Mouse (Mus musculus) ES-Bruce4 (cell line): ENCODE results near the gene Uvrag. TPM values are rescaled to one million over a fixed set of nuclear protein-coding genes. Genes with fewer than 3 reads are reported as not detected.

Experiments
- H3K27ac ChIP-seq: 2 replicates; pipeline ENCODE4 v1.5.1; 2012; ENCODE audit warnings: low read length, inconsistent platforms; ENCODE audit not compliant: insufficient read depth
- H3K27me3 ChIP-seq: 2 replicates; pipeline ENCODE4 v1.6.1; 2012; ENCODE audit warnings: mild to moderate bottlenecking, low read length, inconsistent platforms; ENCODE audit not compliant: control insufficient read depth, poor library complexity, insufficient read depth, severe bottlenecking
- H3K36me3 ChIP-seq: 2 replicates; pipeline ENCODE4 v1.6.1; 2012; ENCODE audit warnings: inconsistent platforms, mild to moderate bottlenecking, low read length, moderate library complexity; ENCODE audit not compliant: control insufficient read depth, poor library complexity, insufficient read depth, severe bottlenecking
- H3K4me1 ChIP-seq: one replicate; pipeline ENCODE4 v1.8.1; 2011; ENCODE audit warnings: low read length; ENCODE audit not compliant: control insufficient read depth, insufficient read depth
- H3K4me3 ChIP-seq: 2 replicates; pipeline ENCODE4 v1.5.1; 2011; ENCODE audit warnings: low read depth, mild to moderate bottlenecking, low read length
- H3K9ac ChIP-seq: 2 replicates; pipeline ENCODE4 v1.6.1; 2012; ENCODE audit warnings: low read depth, mild to moderate bottlenecking, inconsistent platforms; ENCODE audit not compliant: poor library complexity, severe bottlenecking
- H3K9me3 ChIP-seq: replicated peaks from 2 replicates; pipeline ENCODE4 v1.6.1; 2012; ENCODE audit warnings: mild to moderate bottlenecking, low read length, inconsistent platforms; ENCODE audit not compliant: control insufficient read depth, poor library complexity, insufficient read depth, severe bottlenecking
- CTCF ChIP-seq: IDR thresholded peaks from one replicate; pipeline ENCODE4 v1.8.1; 2011; ENCODE audit warnings: low read depth, low read length
- EP300 ChIP-seq: IDR thresholded peaks from 2 replicates; pipeline ENCODE4 v1.6.1; 2011; ENCODE audit warnings: low read depth, low read length; ENCODE audit not compliant: insufficient read depth
- POLR2A ChIP-seq: IDR thresholded peaks from one replicate; pipeline ENCODE4 v1.8.1; 2011; ENCODE audit warnings: low read length; ENCODE audit not compliant: insufficient read depth
- polyA plus RNA-seq: library from polyadenylated mRNA; stranded (reverse); fragments of >200 nt; gene quantifications from 2 replicates; pipeline ENCODE4 v1.2.4, GENCODE M21; 2011; ENCODE audit warnings: low read depth; ENCODE audit not compliant: missing spikeins, insufficient read depth, insufficient read length

Gene Uvrag
- polyA plus RNA-seq, 1 experiment: 16.9 TPM

DNA sequence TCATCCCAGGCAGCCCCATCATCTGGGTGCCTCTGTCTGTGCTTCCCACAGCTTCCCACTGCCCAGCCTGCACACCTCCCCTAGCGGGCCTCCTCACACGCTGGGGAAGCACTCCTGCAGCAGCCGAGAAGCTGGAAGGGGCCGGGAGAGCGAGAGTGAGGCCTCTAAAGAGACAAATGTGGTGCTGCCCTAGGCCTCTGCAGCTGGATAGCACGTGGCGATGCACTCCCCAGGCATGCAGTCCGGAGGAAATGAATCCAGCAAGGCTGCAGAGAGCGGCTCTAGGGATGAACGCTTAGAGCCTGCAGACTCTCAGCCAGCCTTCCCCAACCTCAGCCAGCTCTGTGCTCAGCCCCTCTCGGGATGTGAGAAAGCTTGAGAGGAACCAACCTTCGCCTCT, 270.1 kb downstream of the Uvrag start:
- TF ChIP-seq CTCF: no peak
- TF ChIP-seq POLR2A: no peak
- TF ChIP-seq EP300: no peak
- H3K4me1 ChIP-seq: no peaks in the 10 kb centered on the region
- H3K4me3 ChIP-seq: no peak overlapping the region
- no peaks in the 10 kb centered on the region for H3K9me3 ChIP-seq
- no peak overlapping the region for H3K27ac ChIP-seq
- no peaks in the 10 kb centered on the region for H3K27me3 ChIP-seq
- no peaks in the 10 kb centered on the region for H3K36me3 ChIP-seq
- H3K9ac ChIP-seq: no peak overlapping the region

DNA sequence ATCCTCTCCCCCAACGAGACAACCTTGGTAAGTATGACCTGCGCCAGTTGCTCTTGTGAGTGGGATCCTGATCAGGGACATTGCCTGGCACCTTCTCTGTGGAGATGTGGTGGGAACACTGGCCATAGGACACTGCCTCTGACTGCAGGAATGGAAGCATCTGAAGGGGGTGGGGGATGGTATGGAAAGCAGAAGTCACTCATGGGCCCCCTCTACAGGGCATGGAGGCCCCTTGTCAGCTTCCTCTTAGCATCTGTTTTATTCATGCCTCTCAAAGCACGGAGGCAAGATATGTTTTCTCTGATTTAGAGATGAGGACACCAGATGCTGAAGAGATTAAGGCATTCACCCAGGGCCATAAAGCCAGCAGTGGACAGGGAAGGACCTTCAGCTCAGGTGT, 271.9 kb downstream of the Uvrag start:
- Histone ChIP-seq H3K36me3 (no peaks in the 10 kb centered on the region), H3K27me3 (no peaks in the 10 kb centered on the region), H3K9ac (no peak overlapping the region), H3K4me1 (no peaks in the 10 kb centered on the region), H3K4me3 (no peak overlapping the region), H3K9me3 (no peaks in the 10 kb centered on the region), H3K27ac (no peak overlapping the region)
- TF ChIP-seq EP300 (no peak), CTCF (peak; percentile 9), POLR2A (no peak)

DNA sequence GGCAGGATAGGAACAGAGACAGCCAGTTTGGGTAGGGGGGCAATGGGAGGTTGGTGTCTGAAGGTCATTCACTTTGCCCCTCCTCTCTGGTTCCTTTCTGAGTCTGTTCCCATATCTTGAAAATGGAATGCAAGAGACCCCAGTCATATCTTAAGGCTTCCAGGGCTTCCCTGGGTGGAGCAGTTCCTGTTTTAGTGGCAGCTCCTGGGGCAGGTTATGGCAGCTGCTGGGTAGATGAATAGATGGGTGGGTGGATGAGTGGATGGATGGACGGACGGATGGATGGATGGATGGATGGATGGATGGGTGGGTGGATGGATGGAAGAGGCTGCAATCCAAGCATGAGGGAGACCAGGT, 273.2 kb downstream of the Uvrag start:
- Histone ChIP-seq H3K4me1 (no peaks in the 10 kb centered on the region), H3K27me3 (no peaks in the 10 kb centered on the region), H3K36me3 (no peaks in the 10 kb centered on the region), H3K9me3 (no peaks in the 10 kb centered on the region), H3K9ac (no peak overlapping the region), H3K27ac (no peak overlapping the region), H3K4me3 (no peak overlapping the region)
- no peak for TF ChIP-seq EP300
- TF ChIP-seq POLR2A: no peak
- no peak for TF ChIP-seq CTCF

DNA sequence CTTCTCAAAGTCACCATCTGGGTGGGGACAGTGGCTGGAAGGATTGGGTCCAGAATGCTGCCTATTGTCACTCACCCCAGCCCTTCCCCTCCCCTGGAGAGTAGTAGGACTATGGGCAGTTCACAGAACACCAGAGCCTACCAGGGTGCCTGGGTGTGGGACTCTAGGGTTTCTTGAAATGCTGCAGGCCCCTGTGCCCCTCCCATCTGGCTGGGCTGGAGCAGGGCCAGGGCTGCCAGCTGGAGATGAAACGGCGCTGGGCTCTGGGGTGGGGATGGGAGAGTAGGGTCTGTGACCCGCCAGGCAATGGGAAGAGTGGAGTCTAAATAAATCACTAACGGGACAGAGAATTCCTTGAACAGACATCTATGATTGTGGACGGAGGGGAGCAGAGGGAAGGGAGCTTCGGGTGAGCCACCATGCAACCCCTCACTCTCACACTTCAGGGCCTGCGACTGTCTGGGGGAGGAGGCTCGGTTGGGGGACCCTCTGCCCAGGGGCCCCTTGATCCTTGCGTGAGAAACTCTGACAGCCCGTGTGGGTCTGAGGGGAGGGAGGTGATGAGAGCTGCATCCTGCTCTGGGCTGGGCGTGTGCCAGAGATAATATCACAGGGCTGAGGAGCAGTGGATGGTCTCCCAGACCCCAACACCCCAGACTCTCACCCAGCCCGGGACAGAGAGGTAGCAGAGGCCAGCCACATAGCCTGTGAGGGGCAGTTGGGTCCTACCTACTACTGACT, 273.7 kb downstream of the Uvrag start:
- no peak overlapping the region for H3K4me3 ChIP-seq
- no peak overlapping the region for H3K27ac ChIP-seq
- TF ChIP-seq EP300: no peak
- TF ChIP-seq CTCF: no peak
- TF ChIP-seq POLR2A: no peak
- H3K27me3 ChIP-seq: no peaks in the 10 kb centered on the region
- H3K9me3 ChIP-seq: no peaks in the 10 kb centered on the region
- no peaks in the 10 kb centered on the region for H3K4me1 ChIP-seq
- H3K36me3 ChIP-seq: no peaks in the 10 kb centered on the region
- no peak overlapping the region for H3K9ac ChIP-seq

DNA sequence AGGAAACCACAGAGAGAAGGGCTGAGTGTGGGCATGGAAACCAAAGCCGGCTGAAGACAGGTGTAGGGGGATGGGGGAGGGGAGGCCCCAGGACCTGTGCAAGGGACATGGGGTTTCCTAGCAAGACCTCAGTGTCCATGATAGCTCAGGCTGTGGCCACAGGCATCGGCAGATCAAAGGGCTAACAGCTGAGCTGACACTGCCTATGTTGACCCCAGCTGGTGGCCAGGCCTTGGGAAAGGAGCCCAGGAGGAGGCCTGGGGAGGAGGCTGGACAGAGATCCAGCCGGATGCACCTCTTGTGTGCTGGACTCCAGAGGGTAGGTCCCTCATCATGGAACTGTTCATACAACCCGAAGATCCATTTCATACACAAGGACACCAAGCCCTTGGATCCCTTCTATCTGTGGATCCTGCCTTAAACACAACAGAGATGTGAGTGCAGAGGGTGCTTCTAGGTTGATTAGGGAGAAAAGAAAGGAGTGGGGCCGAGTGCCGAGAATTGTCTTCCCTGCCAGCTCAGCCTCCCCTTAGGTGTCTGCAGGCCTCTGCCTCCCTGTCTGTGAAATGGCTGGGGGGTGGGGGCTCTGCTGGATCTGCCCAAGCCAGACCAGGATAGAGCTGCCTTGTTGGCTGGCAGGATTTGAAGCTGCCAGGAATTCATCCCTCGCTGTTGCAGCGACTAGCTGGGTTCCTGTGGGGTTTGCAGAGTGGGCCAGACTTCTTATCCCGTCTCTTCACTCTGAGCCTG, 276.8 kb downstream of the Uvrag start:
- no peaks in the 10 kb centered on the region for H3K4me1 ChIP-seq
- no peaks in the 10 kb centered on the region for H3K9me3 ChIP-seq
- H3K27me3 ChIP-seq: no peaks in the 10 kb centered on the region
- TF ChIP-seq POLR2A (no peak), EP300 (no peak), CTCF (no peak)
- H3K9ac ChIP-seq: no peak overlapping the region
- no peak overlapping the region for H3K27ac ChIP-seq
- no peaks in the 10 kb centered on the region for H3K36me3 ChIP-seq
- no peak overlapping the region for H3K4me3 ChIP-seq

DNA sequence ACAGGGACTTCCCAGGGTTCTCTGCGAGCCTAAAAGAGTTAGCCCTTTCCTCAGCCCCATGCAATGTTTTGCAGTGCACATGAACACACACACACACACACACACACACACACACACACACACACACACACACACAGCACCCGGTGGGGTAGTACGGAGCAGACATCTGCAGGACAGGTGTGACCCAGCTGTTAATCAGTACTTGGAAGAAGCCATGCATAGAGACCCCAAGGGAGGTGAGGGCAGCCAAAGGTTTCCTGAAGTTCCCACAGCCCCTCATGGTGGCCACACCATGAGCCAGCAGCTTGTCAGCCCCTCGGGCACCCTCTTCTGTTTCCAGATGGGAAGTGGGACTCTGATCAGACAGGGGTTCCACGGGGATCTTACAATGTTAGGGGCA, 277.9 kb downstream of the Uvrag start:
- H3K4me3 ChIP-seq: no peak overlapping the region
- no peaks in the 10 kb centered on the region for H3K27me3 ChIP-seq
- H3K9me3 ChIP-seq: no peaks in the 10 kb centered on the region
- no peaks in the 10 kb centered on the region for H3K4me1 ChIP-seq
- no peaks in the 10 kb centered on the region for H3K36me3 ChIP-seq
- no peak for TF ChIP-seq POLR2A
- TF ChIP-seq EP300: no peak
- TF ChIP-seq CTCF: no peak
- no peak overlapping the region for H3K9ac ChIP-seq
- no peak overlapping the region for H3K27ac ChIP-seq
